Mouse (Mus musculus) thymus, adult 2 months (tissue): ENCODE measurements at regions not wholly inside any gene's neighbourhood (a gene's known extent, or its start where the extent isn't known, plus 50 kb on each side); places are given as distances from the start of the nearest gene placed in this dataset.

Experiments
- CTCF ChIP-seq: fragments of 200-500 bp; IDR thresholded peaks from 2 replicates; pipeline ENCODE4 v1.5.1; 2012; ENCODE audit warnings: mild to moderate bottlenecking, control low read depth, low read length, moderate library complexity, borderline replicate concordance; ENCODE audit not compliant: control insufficient read depth, poor library complexity, insufficient read depth; ENCODE audit errors: extremely low read depth
- POLR2A ChIP-seq: fragments of 200-500 bp; IDR thresholded peaks from 2 replicates; pipeline ENCODE4 v1.6.1; 2012; ENCODE audit warnings: mild to moderate bottlenecking, low read length, control low read depth, moderate library complexity; ENCODE audit not compliant: control insufficient read depth, poor library complexity, insufficient read depth; ENCODE audit errors: extremely low read depth

- TF ChIP-seq CTCF (no peak), POLR2A (no peak)
These were observed 69.0 kb upstream of the C1qtnf7 start for GRCm38 (mm10) chr5:43446295-43446694.
